Mouse (Mus musculus): Measurements from ENCODE around the gene Idnk. TPM values are rescaled to one million over a fixed set of nuclear protein-coding genes. Genes with fewer than 3 reads are reported as not detected.

The Idnk gene
- polyA plus RNA-seq, 1 experiment from 2014 or later, result 44.2 TPM

DNA sequence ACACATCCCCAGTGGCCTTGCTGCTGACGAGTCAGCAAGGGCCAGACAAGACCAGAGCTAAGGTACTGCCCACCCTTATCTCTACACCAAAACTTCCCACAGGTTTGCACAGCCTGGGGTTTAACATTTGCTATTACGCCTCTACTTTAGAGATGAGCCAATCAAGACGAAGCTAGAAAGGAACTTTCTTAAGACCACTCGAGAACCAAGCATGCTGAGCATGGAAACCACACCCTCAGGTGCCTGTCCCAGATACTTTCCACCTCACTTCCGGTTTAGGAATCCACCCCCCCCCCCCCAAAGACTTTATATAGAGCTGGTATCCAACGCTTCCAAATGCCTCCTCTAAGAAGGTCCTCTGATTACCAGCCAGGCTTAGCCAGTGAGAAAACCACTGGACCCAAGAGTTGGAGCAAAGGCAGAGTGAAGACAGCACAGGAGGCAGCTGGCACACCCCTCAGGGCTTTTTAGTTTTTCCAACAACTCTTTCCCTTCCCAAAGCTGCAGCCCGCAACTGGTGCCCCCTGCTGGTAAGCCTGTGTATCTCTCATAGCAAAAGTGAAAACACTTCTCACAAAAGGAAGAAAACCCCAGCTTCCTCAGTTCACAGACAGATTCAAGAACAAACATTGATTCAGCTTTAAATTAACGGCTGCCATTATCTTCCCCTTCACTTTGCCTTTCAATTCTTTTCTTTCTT is 40.0 kb upstream of the Idnk start:
- DNase-seq (ENCODE audit: low spot score) (peak; percentile 57), ATAC-seq (replicated peaks; ENCODE audit: insufficient number of reproducible peaks, low FRiP score, low TSS enrichment, low read depth) (no peak)
- Histone ChIP-seq H3K9ac (replicated peaks; ENCODE audit: low read length) (no peak overlapping the region), H3K36me3 (replicated peaks; ENCODE audit: control insufficient read depth, insufficient read depth, low read depth, low read length) (no peaks in the 10 kb centered on the region), H3K27ac (replicated peaks; ENCODE audit: low read depth, low read length) (no peak overlapping the region), H3K27me3 (ENCODE audit: control insufficient read depth, insufficient read depth, low read length) (no peaks in the 10 kb centered on the region), H3K9me3 (replicated peaks; ENCODE audit: control insufficient read depth, low read length) (no peaks in the 10 kb centered on the region), H3K4me3 (ENCODE audit: low read depth, low read length) (no peak overlapping the region), H3K4me2 (ENCODE audit: low read depth, low read length) (no peak overlapping the region), H3K4me1 (ENCODE audit: control insufficient read depth, insufficient read depth, low read length) (no peaks in the 10 kb centered on the region; the same call in 1 of the 2 replicates)
- 61% methylated on average over 8 of the region's 8 CpGs for WGBS

DNA sequence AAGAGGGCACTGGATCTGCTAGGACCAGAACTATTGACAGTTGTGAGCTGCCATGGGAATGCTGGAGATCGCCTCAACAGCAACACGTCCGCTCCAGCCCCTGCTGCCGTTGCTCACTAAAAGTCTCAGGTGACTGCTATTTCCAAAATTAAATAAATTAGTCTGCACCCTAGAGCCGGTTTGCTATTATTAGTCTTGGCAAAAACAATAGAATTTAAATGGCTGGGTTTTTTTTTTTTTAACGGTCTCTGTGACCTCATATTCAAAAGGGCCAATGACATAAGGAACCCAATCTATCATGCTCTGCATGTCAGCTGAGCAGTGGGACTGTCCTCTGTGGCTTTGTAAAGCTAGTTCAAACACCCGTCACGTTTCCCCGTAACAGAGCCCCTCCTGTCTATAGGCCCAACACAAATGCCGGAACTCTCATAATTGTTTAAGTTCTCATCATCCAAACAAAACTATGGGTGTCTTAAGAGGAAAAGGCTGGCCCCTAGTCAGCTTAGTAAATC is 34.6 kb upstream of the Idnk start:
- H3K27ac ChIP-seq (replicated peaks; ENCODE audit: low read depth, low read length), result no peak overlapping the region
- no peaks in the 10 kb centered on the region for H3K4me1 ChIP-seq (ENCODE audit: control insufficient read depth, insufficient read depth, low read length)
- H3K9ac ChIP-seq (replicated peaks; ENCODE audit: low read length), result no peak overlapping the region
- WGBS, result 74% methylated on average over 10 of the region's 10 CpGs
- H3K9me3 ChIP-seq (replicated peaks; ENCODE audit: control insufficient read depth, low read length), result no peaks in the 10 kb centered on the region
- DNase-seq (ENCODE audit: low spot score) (no peak), ATAC-seq (replicated peaks; ENCODE audit: insufficient number of reproducible peaks, low FRiP score, low TSS enrichment, low read depth) (no peak)
- no peaks in the 10 kb centered on the region for H3K36me3 ChIP-seq (replicated peaks; ENCODE audit: control insufficient read depth, insufficient read depth, low read depth, low read length)
- H3K4me2 ChIP-seq (ENCODE audit: low read depth, low read length), result no peak overlapping the region
- H3K27me3 ChIP-seq (ENCODE audit: control insufficient read depth, insufficient read depth, low read length), result no peaks in the 10 kb centered on the region
- no peak overlapping the region for H3K4me3 ChIP-seq (ENCODE audit: low read depth, low read length)

DNA sequence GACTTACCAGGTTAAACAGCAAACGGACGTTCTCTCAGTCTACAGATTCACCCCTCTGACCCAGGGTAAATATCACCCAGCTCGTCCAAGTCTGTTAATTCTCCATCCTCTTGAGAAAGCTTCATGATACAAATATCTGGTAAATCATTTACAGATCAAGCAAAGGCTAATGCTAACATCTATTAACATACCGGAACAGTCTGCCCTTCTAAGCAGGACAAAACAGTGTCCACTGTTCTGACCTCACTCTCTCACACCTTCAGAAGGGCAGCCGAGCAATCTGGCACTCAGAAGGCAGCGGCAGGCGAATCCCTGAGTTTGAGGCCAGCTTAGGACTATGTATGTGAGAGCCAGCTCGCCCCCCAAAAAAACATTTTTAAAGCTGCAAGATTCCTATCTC is 34.1 kb upstream of the Idnk start:
- no peak overlapping the region for H3K4me3 ChIP-seq (ENCODE audit: low read depth, low read length)
- H3K4me1 ChIP-seq (ENCODE audit: control insufficient read depth, insufficient read depth, low read length), result no peaks in the 10 kb centered on the region
- H3K4me2 ChIP-seq (ENCODE audit: low read depth, low read length), result no peak overlapping the region
- DNase-seq (ENCODE audit: low spot score) (no peak), ATAC-seq (replicated peaks; ENCODE audit: insufficient number of reproducible peaks, low FRiP score, low TSS enrichment, low read depth) (no peak)
- H3K9ac ChIP-seq (replicated peaks; ENCODE audit: low read length), result no peak overlapping the region
- no peaks in the 10 kb centered on the region for H3K27me3 ChIP-seq (ENCODE audit: control insufficient read depth, insufficient read depth, low read length)
- no peaks in the 10 kb centered on the region for H3K9me3 ChIP-seq (replicated peaks; ENCODE audit: control insufficient read depth, low read length)
- WGBS, result 76% methylated on average over 8 of the region's 8 CpGs
- H3K27ac ChIP-seq (replicated peaks; ENCODE audit: low read depth, low read length), result no peak overlapping the region
- no peaks in the 10 kb centered on the region for H3K36me3 ChIP-seq (replicated peaks; ENCODE audit: control insufficient read depth, insufficient read depth, low read depth, low read length)

DNA sequence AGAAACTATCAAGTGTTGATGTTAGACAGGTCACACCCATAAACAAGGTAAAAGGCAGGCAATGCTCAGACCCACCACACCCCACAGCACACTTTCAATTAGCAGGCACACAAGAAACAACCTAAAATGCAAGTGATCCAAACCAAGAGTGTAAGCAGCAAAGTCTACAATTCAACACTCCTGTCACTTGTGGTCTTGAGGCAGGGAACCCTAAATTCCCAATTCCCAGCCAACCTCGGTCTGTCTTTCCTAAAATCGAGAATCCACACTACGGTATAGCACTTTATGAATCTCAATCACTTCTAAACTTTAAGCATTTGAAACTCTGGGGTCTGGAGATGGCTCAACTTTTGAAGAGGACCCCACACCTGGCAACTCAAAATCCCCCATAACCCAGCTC is 33.2 kb upstream of the Idnk start:
- H3K4me2 ChIP-seq (ENCODE audit: low read depth, low read length), result no peak overlapping the region
- DNase-seq (ENCODE audit: low spot score) (no peak), ATAC-seq (replicated peaks; ENCODE audit: insufficient number of reproducible peaks, low FRiP score, low TSS enrichment, low read depth) (no peak)
- no peaks in the 10 kb centered on the region for H3K36me3 ChIP-seq (replicated peaks; ENCODE audit: control insufficient read depth, insufficient read depth, low read depth, low read length)
- no peak overlapping the region for H3K4me3 ChIP-seq (ENCODE audit: low read depth, low read length)
- H3K27ac ChIP-seq (replicated peaks; ENCODE audit: low read depth, low read length), result no peak overlapping the region
- WGBS, result 90% methylated on average over 3 of the region's 3 CpGs
- H3K9ac ChIP-seq (replicated peaks; ENCODE audit: low read length), result no peak overlapping the region
- H3K4me1 ChIP-seq (ENCODE audit: control insufficient read depth, insufficient read depth, low read length), result no peaks in the 10 kb centered on the region
- no peaks in the 10 kb centered on the region for H3K27me3 ChIP-seq (ENCODE audit: control insufficient read depth, insufficient read depth, low read length)
- no peaks in the 10 kb centered on the region for H3K9me3 ChIP-seq (replicated peaks; ENCODE audit: control insufficient read depth, low read length)

DNA sequence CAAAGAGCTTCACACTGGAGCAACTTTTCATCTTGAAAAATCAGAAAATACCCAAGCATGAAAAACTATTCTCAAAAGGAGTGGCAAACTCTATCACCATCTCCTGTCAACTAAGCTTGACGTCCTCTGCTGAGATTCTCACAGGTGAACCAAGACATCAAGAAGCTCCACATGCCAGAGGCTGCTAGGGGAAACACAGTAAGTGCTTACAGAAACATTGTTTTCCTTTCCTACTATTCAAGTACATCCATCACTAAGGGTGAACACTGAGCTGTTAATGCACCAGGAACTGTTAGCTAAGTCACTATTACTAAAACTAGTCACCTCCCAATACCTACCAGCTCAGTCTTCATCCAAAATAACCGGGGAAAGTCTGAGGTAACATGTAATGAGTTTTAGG is 32.5 kb upstream of the Idnk start:
- Histone ChIP-seq H3K27ac (replicated peaks; ENCODE audit: low read depth, low read length) (no peak overlapping the region), H3K4me3 (ENCODE audit: low read depth, low read length) (no peak overlapping the region), H3K27me3 (ENCODE audit: control insufficient read depth, insufficient read depth, low read length) (no peaks in the 10 kb centered on the region), H3K4me1 (ENCODE audit: control insufficient read depth, insufficient read depth, low read length) (no peaks in the 10 kb centered on the region), H3K36me3 (replicated peaks; ENCODE audit: control insufficient read depth, insufficient read depth, low read depth, low read length) (no peaks in the 10 kb centered on the region), H3K9me3 (replicated peaks; ENCODE audit: control insufficient read depth, low read length) (no peaks in the 10 kb centered on the region), H3K9ac (replicated peaks; ENCODE audit: low read length) (no peak overlapping the region), H3K4me2 (ENCODE audit: low read depth, low read length) (peak overlapping the region; percentile 2; the same call in 1 of the 2 replicates)
- DNase-seq (ENCODE audit: low spot score) (no peak), ATAC-seq (replicated peaks; ENCODE audit: insufficient number of reproducible peaks, low FRiP score, low TSS enrichment, low read depth) (no peak)
- 72% methylated on average over 2 of the region's 2 CpGs for WGBS

DNA sequence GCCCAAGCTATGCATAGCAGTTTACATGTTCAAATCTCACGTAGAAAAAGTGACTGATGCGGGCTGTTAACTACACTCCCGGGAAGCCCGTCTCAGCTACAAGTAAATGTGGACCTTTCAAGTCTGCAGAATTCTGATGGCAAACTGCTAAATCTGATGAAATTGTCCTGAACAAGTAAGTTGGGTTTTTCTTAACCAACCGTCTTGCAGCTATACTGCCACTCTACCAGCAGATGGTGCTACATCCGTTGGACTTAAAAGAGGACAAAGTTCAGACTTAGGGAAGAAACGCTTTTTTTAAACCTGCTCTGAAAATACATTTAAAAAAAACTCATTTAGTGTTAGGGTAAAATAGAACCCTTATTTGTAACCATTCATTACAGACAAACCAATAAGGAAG is 31.3 kb upstream of the Idnk start:
- H3K9me3 ChIP-seq (replicated peaks; ENCODE audit: control insufficient read depth, low read length), result no peaks in the 10 kb centered on the region
- H3K4me3 ChIP-seq (ENCODE audit: low read depth, low read length), result peak overlapping the region; percentile 99
- no peak overlapping the region for H3K9ac ChIP-seq (replicated peaks; ENCODE audit: low read length)
- peak overlapping the region; percentile 33 for H3K4me2 ChIP-seq (ENCODE audit: low read depth, low read length)
- ATAC-seq (replicated peaks; ENCODE audit: insufficient number of reproducible peaks, low FRiP score, low TSS enrichment, low read depth) (no peak), DNase-seq (ENCODE audit: low spot score) (peak; percentile 86)
- no peaks in the 10 kb centered on the region for H3K27me3 ChIP-seq (ENCODE audit: control insufficient read depth, insufficient read depth, low read length)
- no peak overlapping the region for H3K27ac ChIP-seq (replicated peaks; ENCODE audit: low read depth, low read length)
- 40% methylated on average over 7 of the region's 7 CpGs for WGBS
- no peaks in the 10 kb centered on the region for H3K36me3 ChIP-seq (replicated peaks; ENCODE audit: control insufficient read depth, insufficient read depth, low read depth, low read length)
- H3K4me1 ChIP-seq (ENCODE audit: control insufficient read depth, insufficient read depth, low read length), result no peaks in the 10 kb centered on the region

DNA sequence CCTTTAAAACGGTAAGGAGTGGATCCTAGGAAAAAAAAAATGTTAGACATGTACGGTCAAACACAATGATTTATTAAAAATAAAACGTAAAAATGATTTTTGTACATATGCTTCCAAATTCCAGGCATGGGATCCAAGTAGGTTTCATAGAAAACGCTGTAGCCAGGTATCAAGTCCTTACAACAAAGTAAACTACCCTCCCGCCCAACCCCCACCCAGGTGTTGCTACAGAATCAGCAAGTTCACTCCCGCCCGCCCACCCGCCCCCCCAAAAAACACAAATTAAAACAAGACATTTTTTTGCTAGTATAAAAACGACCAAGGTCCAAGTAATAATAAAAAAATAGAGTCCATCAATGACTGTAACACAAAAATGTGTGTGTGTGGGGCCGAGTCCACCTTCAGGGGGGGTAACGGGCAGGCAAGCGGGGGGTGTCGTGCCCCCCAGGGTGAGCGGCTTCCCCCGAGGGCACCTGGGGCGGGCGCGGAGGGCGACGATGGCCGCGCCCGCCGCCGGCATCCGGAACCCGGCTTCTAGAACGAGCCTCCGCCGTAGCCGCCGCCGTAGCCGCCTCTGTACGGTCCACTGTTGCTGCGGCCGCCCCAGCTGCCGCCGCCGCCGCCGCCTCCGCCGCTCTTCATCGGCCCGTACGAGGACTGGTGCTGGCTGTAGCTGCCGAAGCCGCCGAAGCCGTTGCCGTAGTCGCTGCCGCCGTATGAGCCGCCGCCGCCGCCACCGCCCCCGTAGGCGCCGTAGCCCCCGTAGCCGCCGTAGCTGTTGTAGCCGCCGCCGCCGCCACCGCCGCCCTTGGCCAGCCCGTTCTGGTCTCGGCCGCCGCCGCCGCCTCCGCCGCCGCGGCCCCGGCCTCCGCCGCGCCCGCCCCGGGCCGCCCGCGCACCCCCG is 30.3 kb upstream of the Idnk start:
- DNase-seq (ENCODE audit: low spot score) (peak; percentile 40), ATAC-seq (replicated peaks; ENCODE audit: insufficient number of reproducible peaks, low FRiP score, low TSS enrichment, low read depth) (no peak)
- H3K27me3 ChIP-seq (ENCODE audit: control insufficient read depth, insufficient read depth, low read length), result no peaks in the 10 kb centered on the region
- peak overlapping the region; percentile 98 for H3K27ac ChIP-seq (replicated peaks; ENCODE audit: low read depth, low read length)
- H3K9me3 ChIP-seq (replicated peaks; ENCODE audit: control insufficient read depth, low read length), result no peaks in the 10 kb centered on the region
- under 1% methylated on average over 57 of the region's 92 CpGs for WGBS
- peak overlapping the region; percentile 100 for H3K9ac ChIP-seq (replicated peaks; ENCODE audit: low read length)
- H3K4me2 ChIP-seq (ENCODE audit: low read depth, low read length), result peak overlapping the region; percentile 58
- no peaks in the 10 kb centered on the region for H3K36me3 ChIP-seq (replicated peaks; ENCODE audit: control insufficient read depth, insufficient read depth, low read depth, low read length)
- no peaks in the 10 kb centered on the region for H3K4me1 ChIP-seq (ENCODE audit: control insufficient read depth, insufficient read depth, low read length)
- peak overlapping the region; percentile 99 for H3K4me3 ChIP-seq (ENCODE audit: low read depth, low read length)
